Mouse (Mus musculus) embryonic facial prominence, embryonic 14.5 days (tissue): Measurements from ENCODE around the gene Nrbp1. TPM values are rescaled to one million over a fixed set of nuclear protein-coding genes. Genes with fewer than 3 reads are reported as not detected.
"Not testable (repeated sequence)": the region's sequence is repeated elsewhere in the genome, so short reads cannot be mapped to it uniquely, and the experiment has no call there.

Source experiments
- ATAC-seq: fragments of 200-750 bp; cut with Nextera tagmentation; 2 replicates; pipeline ENCODE4 v1.8.0; 2017; ENCODE audit warnings: low read depth, moderate number of reproducible peaks, moderate TSS enrichment
- DNase-seq: peaks from one replicate; pipeline ENCODE4 v3.0.0-alpha.2; 2015; ENCODE audit warnings: low spot score
- H3K27ac ChIP-seq: fragments of 300-500 bp; sonication (generic); replicated peaks from 2 replicates; pipeline ENCODE4 v1.5.1; 2014; ENCODE audit warnings: low read depth, mild to moderate bottlenecking, low read length, moderate library complexity
- H3K27me3 ChIP-seq: fragments of 300-500 bp; sonication (generic); replicated peaks from 2 replicates; pipeline ENCODE4 v1.6.1; 2014; ENCODE audit warnings: low read length; ENCODE audit not compliant: control insufficient read depth, insufficient read depth
- H3K36me3 ChIP-seq: fragments of 300-500 bp; sonication (generic); 2 replicates; pipeline ENCODE4 v1.6.1; 2014; ENCODE audit warnings: low read length, mixed read lengths; ENCODE audit not compliant: control insufficient read depth, insufficient read depth
- H3K4me1 ChIP-seq: fragments of 300-500 bp; sonication (generic); 2 replicates; pipeline ENCODE4 v1.6.1; 2014; ENCODE audit warnings: antibody characterized with exemption, low read length; ENCODE audit not compliant: control insufficient read depth, insufficient read depth
- H3K4me2 ChIP-seq: fragments of 300-500 bp; sonication (generic); 2 replicates; pipeline ENCODE4 v1.6.1; 2014; ENCODE audit warnings: low read depth, mild to moderate bottlenecking, low read length, moderate library complexity, mixed read lengths
- H3K4me3 ChIP-seq: fragments of 300-500 bp; sonication (generic); 2 replicates; pipeline ENCODE4 v1.5.1; 2014; ENCODE audit warnings: low read depth, mild to moderate bottlenecking, low read length
- H3K9ac ChIP-seq: fragments of 300-500 bp; sonication (generic); 2 replicates; pipeline ENCODE4 v1.6.1; 2014; ENCODE audit warnings: low read depth, mild to moderate bottlenecking, low read length, moderate library complexity, mixed read lengths
- H3K9me3 ChIP-seq: fragments of 300-500 bp; sonication (generic); 2 replicates; pipeline ENCODE4 v1.6.1; 2016; ENCODE audit warnings: low read length; ENCODE audit not compliant: control insufficient read depth
- WGBS: fragments of 180-500 bp; shearing (Covaris S2); extraction: QIAGEN DNeasy Blood & Tissue Kit; methylation state at CpG from one replicate; pipeline ENCODE4 v1.1.7; 2014; 5-methylcytosine and 5-hydroxymethylcytosine counted together
- polyA plus RNA-seq: library from polyadenylated mRNA; unstranded; fragments of >200 nt; fragmentation: Nextera tagmentation; extraction: Ambion mirVana; gene quantifications from 2 replicates; pipeline ENCODE4 v1.2.1, GENCODE M21; 2014

Nrbp1 gene
- polyA plus RNA-seq, 1 experiment from 2014 or later = 157 TPM

DNA sequence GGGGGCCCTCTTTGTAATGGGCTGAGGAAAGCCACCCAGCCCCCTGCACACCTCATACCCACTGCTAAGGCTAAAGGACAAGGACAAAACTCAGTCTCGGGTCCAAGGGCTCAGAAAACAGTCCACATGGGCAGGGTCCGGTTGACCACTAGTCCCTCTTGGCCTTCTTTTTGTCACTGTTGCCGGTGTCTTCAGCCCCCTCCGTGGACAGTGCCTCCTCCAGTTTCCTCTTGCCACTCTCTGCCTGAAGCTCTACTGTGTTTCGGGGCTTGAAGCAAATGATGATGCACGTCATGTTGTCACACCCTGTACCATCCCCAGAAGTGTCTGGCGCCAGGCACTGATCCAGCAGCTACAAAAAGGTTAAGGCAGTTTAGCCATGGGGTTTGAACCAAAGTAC, 37.7 kb upstream of the Nrbp1 start:
- WGBS = 76% methylated on average over 7 of the region's 7 CpGs
- H3K27ac ChIP-seq = peak overlapping the region; percentile 80
- ATAC-seq (no peak), DNase-seq (no peak)
- peak overlapping the region; percentile 86 for H3K4me3 ChIP-seq
- no peaks in the 10 kb centered on the region for H3K27me3 ChIP-seq
- peak overlapping the region; percentile 63; the same call in 1 of the 2 replicates for H3K9ac ChIP-seq
- H3K4me2 ChIP-seq = peak overlapping the region; percentile 74
- H3K9me3 ChIP-seq = peaks cover 5% of the 10 kb centered on the region
- peaks cover 80% of the 10 kb centered on the region for H3K36me3 ChIP-seq
- H3K4me1 ChIP-seq = peaks cover 4% of the 10 kb centered on the region; the same call in 1 of the 2 replicates

DNA sequence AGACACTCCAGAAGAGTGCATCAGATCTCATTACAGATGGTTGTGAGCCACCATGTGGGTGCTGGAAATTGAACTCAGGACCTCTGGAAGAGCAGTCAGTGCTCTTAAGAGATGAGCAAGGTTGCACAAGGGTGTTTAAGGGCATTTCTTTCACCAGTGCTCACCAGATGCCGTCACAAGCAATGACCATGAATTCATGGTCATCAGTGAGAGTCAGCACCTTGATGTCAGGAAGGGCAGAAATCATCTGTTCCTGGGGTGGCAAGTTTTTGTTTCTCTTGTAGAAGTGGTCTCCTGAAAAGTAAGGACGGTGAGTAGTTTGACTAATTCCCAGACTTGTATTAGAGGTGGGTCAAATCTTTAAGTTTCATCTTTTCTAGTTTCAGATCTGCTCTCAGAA, 36.8 kb upstream of the Nrbp1 start:
- no peak overlapping the region for H3K4me2 ChIP-seq
- no peak overlapping the region for H3K4me3 ChIP-seq
- 84% methylated on average over 2 of the region's 2 CpGs for WGBS
- ATAC-seq (no peak), DNase-seq (no peak)
- H3K36me3 ChIP-seq = peaks cover 70% of the 10 kb centered on the region
- peaks cover 5% of the 10 kb centered on the region for H3K9me3 ChIP-seq
- H3K27me3 ChIP-seq = no peaks in the 10 kb centered on the region
- peaks cover 4% of the 10 kb centered on the region; the same call in 1 of the 2 replicates for H3K4me1 ChIP-seq
- no peak overlapping the region for H3K9ac ChIP-seq
- H3K27ac ChIP-seq = no peak overlapping the region

- 93% methylated on average over 6 of the region's 6 CpGs for WGBS
- ATAC-seq (no peak), DNase-seq (no peak)
- Histone ChIP-seq H3K9ac (no peak overlapping the region), H3K4me1 (peaks cover 4% of the 10 kb centered on the region; the same call in 1 of the 2 replicates), H3K4me3 (no peak overlapping the region), H3K4me2 (no peak overlapping the region), H3K9me3 (peaks cover 5% of the 10 kb centered on the region), H3K36me3 (peaks cover 65% of the 10 kb centered on the region), H3K27ac (no peak overlapping the region), H3K27me3 (no peaks in the 10 kb centered on the region)
Observed at GRCm38 (mm10) chr5:31204421-31204820, 36.2 kb upstream of the Nrbp1 start.

GRCm38 (mm10) chr5:31216554-31216953, 24.1 kb upstream of the Nrbp1 start:
- 91% methylated on average over 6 of the region's 6 CpGs for WGBS

GRCm38 (mm10) chr5:31218294-31218693, 22.4 kb upstream of the Nrbp1 start:
- no peak overlapping the region for H3K27ac ChIP-seq
- H3K27me3 ChIP-seq = no peaks in the 10 kb centered on the region
- H3K4me2 ChIP-seq = peak overlapping the region; percentile 77; the same call in 1 of the 2 replicates
- H3K36me3 ChIP-seq = no peaks in the 10 kb centered on the region
- no peaks in the 10 kb centered on the region for H3K4me1 ChIP-seq
- 69% methylated on average over 7 of the region's 7 CpGs for WGBS
- H3K4me3 ChIP-seq = no peak overlapping the region
- ATAC-seq (no peak), DNase-seq (no peak)
- H3K9me3 ChIP-seq = no peaks in the 10 kb centered on the region
- no peak overlapping the region for H3K9ac ChIP-seq

More at GRCm38 (mm10) chr5:31216554-31216953, 24.1 kb upstream of the Nrbp1 start:
- H3K4me1 ChIP-seq, H3K4me3 ChIP-seq, ATAC-seq, DNase-seq, H3K9me3 ChIP-seq, H3K9ac ChIP-seq, H3K4me2 ChIP-seq, H3K27ac ChIP-seq, H3K36me3 ChIP-seq, H3K27me3 ChIP-seq: not testable (repeated sequence)

DNA sequence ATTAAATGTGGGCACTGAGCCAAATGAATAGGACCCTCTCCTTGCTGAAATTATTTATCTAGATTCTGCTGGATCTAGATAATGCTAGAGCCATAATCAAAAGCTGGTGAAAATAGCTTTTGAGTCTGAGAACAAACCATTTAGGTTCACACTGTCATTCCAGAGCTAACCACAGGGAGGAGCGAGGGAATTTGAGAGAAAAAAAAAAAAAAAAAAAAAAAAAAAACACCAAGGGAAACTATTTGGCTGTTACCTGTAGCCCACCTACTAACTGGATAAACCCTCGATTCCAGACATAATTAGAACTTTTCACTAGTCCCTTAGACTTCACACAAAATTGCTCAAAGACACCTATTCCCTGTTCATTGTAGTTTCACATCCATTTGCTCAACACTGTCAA, 21.6 kb upstream of the Nrbp1 start:
- Histone ChIP-seq H3K4me3 (peak overlapping the region; percentile 100), H3K27ac (no peak overlapping the region), H3K9me3 (no peaks in the 10 kb centered on the region), H3K36me3 (no peaks in the 10 kb centered on the region), H3K4me2 (peak overlapping the region; percentile 77), H3K9ac (no peak overlapping the region), H3K27me3 (no peaks in the 10 kb centered on the region), H3K4me1 (no peaks in the 10 kb centered on the region)
- DNase-seq (peak; percentile 52), ATAC-seq (no peak)
- WGBS = 4% methylated on average over 2 of the region's 2 CpGs

GRCm38 (mm10) chr5:31219474-31219873, 21.2 kb upstream of the Nrbp1 start:
- peak overlapping the region; percentile 100 for H3K4me3 ChIP-seq
- no peaks in the 10 kb centered on the region for H3K9me3 ChIP-seq
- DNase-seq (no peak), ATAC-seq (no peak)
- peak overlapping the region; percentile 77 for H3K4me2 ChIP-seq
- WGBS = 2% methylated on average over 11 of the region's 11 CpGs
- no peaks in the 10 kb centered on the region for H3K4me1 ChIP-seq
- H3K27ac ChIP-seq = peak overlapping the region; percentile 92
- H3K9ac ChIP-seq = peak overlapping the region; percentile 87
- no peaks in the 10 kb centered on the region for H3K27me3 ChIP-seq
- no peaks in the 10 kb centered on the region for H3K36me3 ChIP-seq

GRCm38 (mm10) chr5:31219911-31220447, 20.7 kb upstream of the Nrbp1 start:
- peak; percentile 42; the same call in 1 of the 2 replicates for ATAC-seq
- WGBS = under 1% methylated on average over 24 of the region's 40 CpGs
- H3K36me3 ChIP-seq = no peaks in the 10 kb centered on the region

More at GRCm38 (mm10) chr5:31219911-31220447, 20.7 kb upstream of the Nrbp1 start:
- H3K4me2 ChIP-seq = peak overlapping the region; percentile 77
- no peaks in the 10 kb centered on the region for H3K27me3 ChIP-seq
- H3K9ac ChIP-seq = peak overlapping the region; percentile 87
- no peaks in the 10 kb centered on the region for H3K4me1 ChIP-seq
- H3K27ac ChIP-seq = peak overlapping the region; percentile 92
- DNase-seq = peak; percentile 45
- H3K4me3 ChIP-seq = peak overlapping the region; percentile 100
- H3K9me3 ChIP-seq = no peaks in the 10 kb centered on the region
